Mouse (Mus musculus): ENCODE results near the gene Cox20. TPM values are rescaled to one million over a fixed set of nuclear protein-coding genes. Genes with fewer than 3 reads are reported as not detected.

The Cox20 gene
- total and polyA plus RNA-seq, 3 experiments: 9.9 to 26.0 (median 19.1) TPM

GRCm38 (mm10) chr1:178368121-178368520 is 49.2 kb downstream of the Cox20 start:
- TF ChIP-seq E2F4 (IDR thresholded peaks at IDR 0.05; ENCODE audit: insufficient replicate concordance, low read depth, low read length) (no peak), TBP (conservative IDR thresholded peaks at IDR 0.05; ENCODE audit: low read depth, low read length) (no peak), SIN3A (IDR thresholded peaks at IDR 0.05; ENCODE audit: low read length) (no peak), HCFC1 (IDR thresholded peaks at IDR 0.05; ENCODE audit: low read depth, low read length) (no peak), NELFE (IDR thresholded peaks at IDR 0.05; ENCODE audit: low read depth, low read length) (no peak), MEF2A (IDR thresholded peaks at IDR 0.05; ENCODE audit: borderline replicate concordance, low read depth, low read length) (no peak), PAX5 (IDR thresholded peaks at IDR 0.05; ENCODE audit: low read length) (no peak), CTCF (conservative IDR thresholded peaks at IDR 0.05 in 1 of 2, IDR thresholded peaks at IDR 0.05 in 1 of 2; ENCODE audit: low read depth in 2 of 2, low read length in 2 of 2) (no peak), NRF1 (IDR thresholded peaks at IDR 0.05; ENCODE audit: low read depth, low read length) (no peak), CHD2 (IDR thresholded peaks at IDR 0.05; ENCODE audit: low read length) (no peak), GABPA (IDR thresholded peaks at IDR 0.05; ENCODE audit: insufficient replicate concordance, low read depth, low read length) (no peak), RCOR1 (conservative IDR thresholded peaks at IDR 0.05; ENCODE audit: low read depth, low read length) (no peak)
- Histone ChIP-seq H3K4me2 (ENCODE audit: insufficient read depth, low read depth, poor library complexity, severe bottlenecking) (no peak overlapping the region), H3K36me3 (replicated peaks in 1 of 2; ENCODE audit: control insufficient read depth in 1 of 2, insufficient read depth in 1 of 2, low read length in 1 of 2) (no peaks in the 10 kb centered on the region), H3K9ac (ENCODE audit: insufficient read depth, low read depth) (no peak overlapping the region), H3K9me3 (replicated peaks; ENCODE audit: low read length) (no peaks in the 10 kb centered on the region), H3K4me3 (replicated peaks in 1 of 3; ENCODE audit: low read depth in 2 of 3, low read length in 2 of 3, poor library complexity in 1 of 3) (no peak overlapping the region), H3K4me1 (ENCODE audit: control insufficient read depth in 1 of 2, insufficient read depth in 2 of 2) (peaks cover 9 to 24% of the 10 kb centered on the region in 2 experiments; a peak in 3 of 4 replicates), H3K27ac (ENCODE audit: insufficient read depth, low read depth) (no peak overlapping the region), H3K79me2 (replicated peaks; ENCODE audit: control insufficient read depth, extremely low read depth, insufficient read depth, poor library complexity, severe bottlenecking) (peaks cover 3% of the 10 kb centered on the region; the same call in 1 of the 2 replicates), H3K27me3 (replicated peaks) (no peaks in the 10 kb centered on the region)
- in situ Hi-C loops (cut with MboI; ENCODE audit: low pct_ligation_motif_present, low pct_unique_long_range_greater_than_20kb, low sequenced_read_pairs) (no loop called here), dilution Hi-C loops (cut with MboI; ENCODE audit: extremely low pct_ligation_motif_present, extremely low pct_unique_long_range_greater_than_20kb, low sequenced_read_pairs) (no loop called here)
- no peak for DNase-seq (ENCODE audit: extremely low read depth)

DNA sequence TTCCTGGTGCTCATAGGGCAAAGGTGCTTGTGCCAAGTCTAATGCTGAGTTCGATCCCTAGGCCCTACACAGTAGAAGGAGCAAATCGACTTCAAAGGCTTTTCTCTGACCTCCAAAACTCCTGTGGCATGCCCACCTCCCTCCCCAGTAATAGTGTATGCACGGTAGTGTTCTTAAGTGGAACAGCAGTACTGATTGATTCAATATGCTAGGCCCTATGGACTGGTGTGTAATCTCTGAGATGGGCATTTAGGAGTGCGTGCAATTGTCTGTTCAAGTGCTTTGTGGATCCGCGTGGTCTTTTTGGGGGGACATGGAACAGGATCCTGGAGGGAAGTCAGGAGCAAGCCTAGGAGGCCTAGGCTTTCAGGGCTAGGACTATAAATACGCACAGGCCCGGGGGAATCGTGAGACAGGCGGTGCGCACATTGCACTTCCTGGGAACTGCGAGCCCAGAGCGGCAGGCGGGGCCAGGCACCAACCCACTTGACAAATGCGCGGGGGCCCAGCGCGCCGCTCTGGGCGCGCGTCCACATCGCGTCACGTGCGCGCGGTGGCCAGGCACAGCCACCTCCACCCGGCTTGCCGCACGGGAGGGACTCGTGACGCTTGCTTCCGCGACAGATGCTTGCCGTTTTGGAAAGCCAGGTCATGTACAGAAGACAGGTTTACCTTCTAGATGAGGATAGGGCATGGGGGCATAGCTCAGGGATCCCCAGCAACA is 49.8 kb downstream of the Cox20 start:
- DNase-seq (ENCODE audit: extremely low read depth): peak; percentile 76
- peak overlapping the region; percentile 11; the same call in 1 of the 2 replicates for H3K27ac ChIP-seq (ENCODE audit: insufficient read depth, low read depth)
- in situ Hi-C loops (cut with MboI; ENCODE audit: low pct_ligation_motif_present, low pct_unique_long_range_greater_than_20kb, low sequenced_read_pairs): no loop called here
- H3K36me3 ChIP-seq (replicated peaks in 1 of 2; ENCODE audit: control insufficient read depth in 1 of 2, insufficient read depth in 1 of 2, low read length in 1 of 2): no peaks in the 10 kb centered on the region
- H3K79me2 ChIP-seq (replicated peaks; ENCODE audit: control insufficient read depth, extremely low read depth, insufficient read depth, poor library complexity, severe bottlenecking): peaks cover 3% of the 10 kb centered on the region; the same call in 1 of the 2 replicates
- dilution Hi-C loops (cut with MboI; ENCODE audit: extremely low pct_ligation_motif_present, extremely low pct_unique_long_range_greater_than_20kb, low sequenced_read_pairs): no loop called here
- no peaks in the 10 kb centered on the region for H3K9me3 ChIP-seq (replicated peaks; ENCODE audit: low read length)
- H3K4me2 ChIP-seq (ENCODE audit: insufficient read depth, low read depth, poor library complexity, severe bottlenecking): peak overlapping the region; percentile 63
- peaks cover 9 to 25% of the 10 kb centered on the region in 2 experiments; a peak in 3 of 4 replicates for H3K4me1 ChIP-seq (ENCODE audit: control insufficient read depth in 1 of 2, insufficient read depth in 2 of 2)
- H3K4me3 ChIP-seq (replicated peaks in 1 of 3; ENCODE audit: low read depth in 2 of 3, low read length in 2 of 3, poor library complexity in 1 of 3): peak overlapping the region; percentile 60 to 71 (median 65)
- H3K9ac ChIP-seq (ENCODE audit: insufficient read depth, low read depth): peak overlapping the region; percentile 79
- no peaks in the 10 kb centered on the region for H3K27me3 ChIP-seq (replicated peaks)
- no peak for TF ChIP-seq SMC3 (IDR thresholded peaks at IDR 0.05; ENCODE audit: low read depth, low read length)
- TF ChIP-seq TBP (conservative IDR thresholded peaks at IDR 0.05; ENCODE audit: low read depth, low read length): no peak; the same call in 1 of the 2 replicates
- TF ChIP-seq USF1 (IDR thresholded peaks at IDR 0.05; ENCODE audit: low read depth, low read length): peak; percentile 85
- peak; percentile 70; the same call in 1 of the 2 replicates for TF ChIP-seq TCF12 (IDR thresholded peaks at IDR 0.05; ENCODE audit: low read depth, low read length)
- peak; percentile 57 for TF ChIP-seq HCFC1 (IDR thresholded peaks at IDR 0.05; ENCODE audit: low read depth, low read length)
- TF ChIP-seq JUND (conservative IDR thresholded peaks at IDR 0.05; ENCODE audit: low read depth, low read length): no peak
- peak; percentile 79 for TF ChIP-seq POLR2A (IDR thresholded peaks at IDR 0.05; ENCODE audit: low read depth, low read length)
- no peak for TF ChIP-seq PAX5 (IDR thresholded peaks at IDR 0.05; ENCODE audit: low read length)
- TF ChIP-seq RCOR1 (conservative IDR thresholded peaks at IDR 0.05; ENCODE audit: low read depth, low read length): peak; percentile 36; the same call in 1 of the 2 replicates
- TF ChIP-seq ZNF384 (IDR thresholded peaks at IDR 0.05; ENCODE audit: low read depth, low read length): no peak
- peak; percentile 100 for TF ChIP-seq BHLHE40 (IDR thresholded peaks at IDR 0.05; ENCODE audit: low read depth, low read length)
- peak; percentile 71; the same call in 1 of the 2 replicates for TF ChIP-seq NELFE (IDR thresholded peaks at IDR 0.05; ENCODE audit: low read depth, low read length)
- peak; percentile 8; the same call in 1 of the 2 replicates for TF ChIP-seq IRF4 (IDR thresholded peaks at IDR 0.05; ENCODE audit: low read depth, low read length)
- no peak for TF ChIP-seq MYC (IDR thresholded peaks at IDR 0.05; ENCODE audit: low read depth, low read length)
- peak; percentile 29; the same call in 1 of the 2 replicates for TF ChIP-seq SIN3A (IDR thresholded peaks at IDR 0.05; ENCODE audit: low read length)
- peak; percentile 77 for TF ChIP-seq NRF1 (IDR thresholded peaks at IDR 0.05; ENCODE audit: low read depth, low read length)
- 0 out of 2 replicates have a peak, but pooled peaks have one; percentile 19 for TF ChIP-seq MAZ (IDR thresholded peaks at IDR 0.05; ENCODE audit: low read depth, low read length)
- TF ChIP-seq ETS1 (conservative IDR thresholded peaks at IDR 0.05; ENCODE audit: low read depth, low read length): peak; percentile 58; the same call in 1 of the 2 replicates
- no peak for TF ChIP-seq ZKSCAN1 (IDR thresholded peaks at IDR 0.05; ENCODE audit: borderline replicate concordance, low read depth, low read length)
- peak; percentile 71; the same call in 1 of the 2 replicates for TF ChIP-seq MEF2A (IDR thresholded peaks at IDR 0.05; ENCODE audit: borderline replicate concordance, low read depth, low read length)
- no peak for TF ChIP-seq E2F4 (IDR thresholded peaks at IDR 0.05; ENCODE audit: insufficient replicate concordance, low read depth, low read length)
- no peak for TF ChIP-seq CTCF (conservative IDR thresholded peaks at IDR 0.05 in 1 of 2, IDR thresholded peaks at IDR 0.05 in 1 of 2; ENCODE audit: low read depth in 2 of 2, low read length in 2 of 2)
- no peak for TF ChIP-seq CHD2 (IDR thresholded peaks at IDR 0.05; ENCODE audit: low read length)
- peak; percentile 88 for TF ChIP-seq MAX (IDR thresholded peaks at IDR 0.05; ENCODE audit: low read length)
- TF ChIP-seq ELF1 (IDR thresholded peaks at IDR 0.05; ENCODE audit: low read depth, low read length): peak; percentile 78
- TF ChIP-seq POLR2AphosphoS2 (IDR thresholded peaks at IDR 0.05; ENCODE audit: low read depth, low read length): no peak
- no peak for TF ChIP-seq MAFK (IDR thresholded peaks at IDR 0.05; ENCODE audit: insufficient replicate concordance, low read length)

Measured in CH12.LX (cell line).